Comparison of ENCODE assay signal across 9 mouse cellular contexts in the genomic region with DNA sequence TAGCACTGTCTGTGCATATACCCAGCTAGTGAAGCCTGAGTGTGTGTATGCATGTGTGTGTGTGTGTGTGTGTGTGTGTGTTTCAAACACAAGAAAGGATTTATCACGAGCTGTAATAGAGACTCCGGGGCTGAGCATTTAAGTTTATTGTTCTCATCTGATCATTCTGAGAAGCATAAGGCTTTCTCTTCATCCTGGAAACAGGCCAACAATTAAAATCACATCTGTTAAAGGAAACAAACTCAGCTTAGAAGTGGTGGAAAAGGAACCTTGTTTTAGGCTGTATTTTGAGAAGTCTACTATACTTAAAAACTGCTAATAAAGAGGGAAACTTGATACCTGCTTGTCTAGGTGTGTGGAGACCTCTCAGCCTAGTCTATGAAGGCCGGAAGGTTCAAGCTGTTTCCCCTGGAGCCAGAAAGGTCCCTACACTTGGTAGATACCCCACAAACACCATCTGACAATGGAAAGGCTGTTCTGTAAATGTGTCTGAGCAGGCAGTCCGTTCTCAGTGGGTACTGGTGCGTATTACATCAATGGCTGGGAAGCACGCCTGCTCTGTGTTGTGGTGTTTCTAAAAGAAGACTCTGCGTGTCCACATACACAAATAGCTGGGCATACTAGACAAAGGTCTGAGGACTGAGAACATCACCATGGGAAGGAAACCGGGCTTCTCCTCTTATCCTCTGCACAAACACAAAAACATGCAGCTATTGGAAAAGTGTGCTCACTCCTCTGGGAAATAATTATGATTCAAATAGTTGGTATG.
DNase-seq lines count a peak whose midpoint lies in the region; ATAC-seq lines count a peak whose summit lies in the region.
"Had no signal": no experiment of that assay in that cellular context is flagged by ENCODE, and none has a peak within 500 bp of the region (broad histone marks: within the 10 kb centered on the region; RNA-seq: fewer than 3 reads in every experiment).

No protein-coding gene starts in this region.

- no peak for ATAC-seq in midbrain, embryonic 11.5 days (ENCODE audit: low FRiP score)
- no peak for ATAC-seq in midbrain, embryonic 13.5 days
- no peak for ATAC-seq in hindbrain, embryonic 15.5 days (ENCODE audit: low FRiP score, low read depth)
- peak; percentile 65 for ATAC-seq in stomach, embryonic 16.5 days (ENCODE audit: insufficient read depth, low FRiP score)

- no peak overlapping the region for H3K4me3 ChIP-seq in midbrain, embryonic 11.5 days (ENCODE audit: low read depth, low read length)
- H3K4me3 ChIP-seq in midbrain, embryonic 13.5 days (replicated peaks) = no peak overlapping the region
- H3K4me3 ChIP-seq in hindbrain, embryonic 15.5 days = no peak overlapping the region
- no peak overlapping the region for H3K4me3 ChIP-seq in stomach, embryonic 16.5 days (replicated peaks; ENCODE audit: low read length)
- H3K4me3 ChIP-seq: megakaryocyte, embryonic 14.5 days had no signal

- H3K9me3 ChIP-seq in midbrain, embryonic 11.5 days (ENCODE audit: control insufficient read depth, low read length) = no peaks in the 10 kb centered on the region
- no peaks in the 10 kb centered on the region for H3K9me3 ChIP-seq in midbrain, embryonic 13.5 days
- no peaks in the 10 kb centered on the region for H3K9me3 ChIP-seq in hindbrain, embryonic 15.5 days
- no peaks in the 10 kb centered on the region for H3K9me3 ChIP-seq in stomach, embryonic 16.5 days (replicated peaks; ENCODE audit: control insufficient read depth, low read length)
- H3K9me3 ChIP-seq: megakaryocyte, embryonic 14.5 days had no signal

- 77% methylated on average over 8 of the region's 8 CpGs for WGBS in midbrain, embryonic 11.5 days
- WGBS in midbrain, embryonic 13.5 days = 66% methylated on average over 8 of the region's 8 CpGs
- 49% methylated on average over 8 of the region's 8 CpGs for WGBS in hindbrain, embryonic 15.5 days
- WGBS in stomach, embryonic 16.5 days = 36% methylated on average over 8 of the region's 8 CpGs

- peaks cover 3% of the 10 kb centered on the region; the same call in 1 of the 2 replicates for H3K4me1 ChIP-seq in midbrain, embryonic 11.5 days (ENCODE audit: control insufficient read depth, insufficient read depth, low read length)
- peaks cover 30% of the 10 kb centered on the region for H3K4me1 ChIP-seq in midbrain, embryonic 13.5 days (replicated peaks)
- peaks cover 30% of the 10 kb centered on the region for H3K4me1 ChIP-seq in hindbrain, embryonic 15.5 days (replicated peaks)
- H3K4me1 ChIP-seq in stomach, embryonic 16.5 days (ENCODE audit: control insufficient read depth, insufficient read depth, low read length) = peaks cover 28% of the 10 kb centered on the region

- peak; percentile 31 to 35 for DNase-seq in cerebellum, adult 18-20 months
- DNase-seq in cerebellum, adult 8-10 months = no peak
- DNase-seq in midbrain, embryonic 11.5 days (ENCODE audit: low spot score, missing footprints) = peak; percentile 69
- DNase-seq in left cerebral cortex, postnatal 36 days (ENCODE audit: low spot score in 2 of 2) = no peak
- DNase-seq in layer of hippocampus, postnatal 25 days (ENCODE audit: extremely low spot score in 1 of 2, low spot score in 1 of 2) = no peak

- intact Hi-C loops in left cerebral cortex, postnatal 36 days (cut with DNase I) = no loop called here

- H3K36me3 ChIP-seq in midbrain, embryonic 11.5 days (ENCODE audit: control insufficient read depth, insufficient read depth, low read length) = no peaks in the 10 kb centered on the region
- H3K36me3 ChIP-seq in midbrain, embryonic 13.5 days = no peaks in the 10 kb centered on the region
- H3K36me3 ChIP-seq in hindbrain, embryonic 15.5 days = no peaks in the 10 kb centered on the region
- no peaks in the 10 kb centered on the region for H3K36me3 ChIP-seq in stomach, embryonic 16.5 days (ENCODE audit: control insufficient read depth, insufficient read depth, low read length)

- no peak overlapping the region for H3K9ac ChIP-seq in midbrain, embryonic 11.5 days (ENCODE audit: low read length)
- no peak overlapping the region for H3K9ac ChIP-seq in midbrain, embryonic 13.5 days (replicated peaks)
- no peak overlapping the region for H3K9ac ChIP-seq in hindbrain, embryonic 15.5 days
- H3K9ac ChIP-seq in stomach, embryonic 16.5 days (ENCODE audit: low read length) = 0 out of 2 replicates have a peak overlapping the region, but pooled peaks have one; percentile 23

- no peaks in the 10 kb centered on the region for H3K27me3 ChIP-seq in midbrain, embryonic 11.5 days (ENCODE audit: control insufficient read depth, insufficient read depth, low read length)
- no peaks in the 10 kb centered on the region for H3K27me3 ChIP-seq in midbrain, embryonic 13.5 days
- H3K27me3 ChIP-seq in hindbrain, embryonic 15.5 days = no peaks in the 10 kb centered on the region
- no peaks in the 10 kb centered on the region for H3K27me3 ChIP-seq in stomach, embryonic 16.5 days (ENCODE audit: control insufficient read depth, insufficient read depth, low read length)
- H3K27me3 ChIP-seq: megakaryocyte, embryonic 14.5 days had no signal

- H3K4me2 ChIP-seq in midbrain, embryonic 11.5 days = no peak overlapping the region
- no peak overlapping the region for H3K4me2 ChIP-seq in midbrain, embryonic 13.5 days (replicated peaks)
- no peak overlapping the region for H3K4me2 ChIP-seq in hindbrain, embryonic 15.5 days
- H3K4me2 ChIP-seq in stomach, embryonic 16.5 days (ENCODE audit: low read depth, low read length) = peak overlapping the region; percentile 7

- H3K27ac ChIP-seq in midbrain, embryonic 11.5 days (ENCODE audit: low read depth, low read length) = no peak overlapping the region
- H3K27ac ChIP-seq in midbrain, embryonic 13.5 days = no peak overlapping the region
- H3K27ac ChIP-seq in hindbrain, embryonic 15.5 days (replicated peaks) = peak overlapping the region; percentile 56
- H3K27ac ChIP-seq in stomach, embryonic 16.5 days (ENCODE audit: low read length) = peak overlapping the region; percentile 94

Comparison
In these comparisons a context has a peak if more than half of its experiments do, and no peak if none do; other contexts are left out.
1. DNase-seq: peak in cerebellum, adult 18-20 months (2 of 2) and midbrain, embryonic 11.5 days (single experiment); none in cerebellum, adult 8-10 months (single experiment), left cerebral cortex, postnatal 36 days (0 of 2) and layer of hippocampus, postnatal 25 days (0 of 2).
2. H3K27ac ChIP-seq: peak in hindbrain, embryonic 15.5 days (single experiment) and stomach, embryonic 16.5 days (single experiment); none in midbrain, embryonic 11.5 days (single experiment) and midbrain, embryonic 13.5 days (single experiment).